Mouse (Mus musculus) CD4-positive helper T cell, adult 2 months (primary cell): Measurements from ENCODE around the gene Pcdh7.

Experiments used
- DNase-seq: peaks from one replicate; pipeline ENCODE4 v3.0.0-alpha.2; 2012; ENCODE audit warnings: low read depth, missing footprints, low spot score

Pcdh7 gene

DNA sequence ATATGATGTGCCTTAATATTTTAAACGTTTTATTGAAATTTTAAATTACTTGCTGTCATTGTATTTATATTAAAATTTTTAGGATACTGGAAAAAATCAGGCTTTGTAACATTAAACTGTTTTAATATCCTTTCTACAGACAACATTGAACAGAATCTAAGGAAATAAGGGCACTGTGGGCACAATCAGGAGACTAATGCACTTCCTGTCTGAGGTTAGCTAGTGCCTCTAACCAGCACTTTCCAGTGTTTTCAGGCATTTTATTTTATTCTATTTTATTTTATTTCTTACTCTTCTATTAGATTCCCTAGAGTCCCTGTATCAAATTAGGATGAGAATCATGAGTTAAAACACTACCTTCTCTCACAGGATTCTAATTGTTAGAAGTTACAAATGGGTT is 28.1 kb downstream of the Pcdh7 start:
- DNase-seq = no peak

DNA sequence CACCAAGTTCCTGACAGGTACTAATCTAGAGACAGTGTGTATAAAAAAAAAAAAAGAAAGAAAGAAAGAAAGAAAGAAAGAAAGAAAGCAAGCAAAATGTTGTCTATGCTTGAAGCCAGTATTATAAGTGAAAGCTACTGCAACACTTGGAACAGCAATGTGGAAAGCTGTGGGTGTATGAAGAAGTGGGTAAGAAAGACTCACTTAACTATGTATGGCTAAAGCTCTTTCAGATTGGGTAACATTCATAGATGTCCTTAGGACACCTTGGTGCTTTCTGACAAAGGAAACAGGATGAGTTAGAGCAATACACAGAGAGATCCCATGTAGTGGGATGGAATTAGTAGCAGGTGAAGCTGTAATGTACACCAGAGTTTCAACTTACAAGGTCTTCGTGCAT is 32.6 kb downstream of the Pcdh7 start:
- no peak for DNase-seq

DNA sequence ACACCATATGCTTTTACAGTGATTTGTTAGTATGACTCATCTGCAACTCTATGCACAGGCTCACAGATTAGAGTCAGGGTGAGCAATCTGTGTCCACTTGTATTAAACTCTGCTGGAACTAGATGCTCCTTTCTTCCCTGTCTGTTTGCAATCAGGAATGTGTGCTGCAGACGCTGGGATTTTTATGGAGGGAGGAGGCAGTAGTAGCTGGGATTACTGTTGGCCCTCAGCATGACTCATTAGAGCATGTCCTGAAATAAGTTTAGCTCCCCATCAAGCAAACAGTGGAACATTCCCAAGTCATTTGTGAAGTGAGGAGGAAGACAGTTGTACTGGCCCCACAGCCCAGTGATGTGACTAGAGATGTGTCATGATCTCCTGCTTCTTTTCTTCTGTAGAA is 38.0 kb downstream of the Pcdh7 start:
- DNase-seq = no peak

DNA sequence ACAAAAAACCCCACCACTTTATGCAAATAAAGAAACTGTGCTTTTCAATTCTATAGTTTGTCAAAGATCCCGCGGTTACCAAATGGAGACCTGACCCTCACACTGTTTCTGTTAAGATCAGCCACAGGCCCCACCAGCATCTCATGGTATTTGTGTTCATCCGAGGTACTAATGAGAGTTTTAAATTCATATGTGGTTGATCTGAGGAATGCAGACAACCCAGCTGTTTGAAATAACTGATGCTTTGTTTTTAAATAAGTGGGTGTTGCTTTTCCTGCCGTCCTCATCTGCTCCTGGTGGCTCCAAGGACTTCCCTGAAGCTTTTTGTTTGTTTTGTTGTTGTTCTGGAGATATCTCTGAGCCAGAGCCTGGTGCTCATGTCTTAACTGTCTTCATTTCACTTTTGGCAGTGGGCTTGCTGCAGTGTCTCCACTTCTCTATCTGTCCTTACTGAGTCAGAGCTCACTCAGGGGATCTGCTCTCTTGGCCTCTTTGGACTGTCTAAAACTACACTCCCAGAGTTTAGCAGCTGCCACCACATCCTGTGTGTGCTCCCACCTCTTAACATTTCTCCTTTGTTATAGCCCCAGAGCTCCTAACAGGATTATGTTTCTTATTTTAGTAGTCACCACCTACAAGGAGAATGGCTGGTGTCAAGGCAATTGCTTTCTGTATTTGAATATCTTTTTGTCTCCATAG is 39.1 kb downstream of the Pcdh7 start:
- no peak for DNase-seq

DNA sequence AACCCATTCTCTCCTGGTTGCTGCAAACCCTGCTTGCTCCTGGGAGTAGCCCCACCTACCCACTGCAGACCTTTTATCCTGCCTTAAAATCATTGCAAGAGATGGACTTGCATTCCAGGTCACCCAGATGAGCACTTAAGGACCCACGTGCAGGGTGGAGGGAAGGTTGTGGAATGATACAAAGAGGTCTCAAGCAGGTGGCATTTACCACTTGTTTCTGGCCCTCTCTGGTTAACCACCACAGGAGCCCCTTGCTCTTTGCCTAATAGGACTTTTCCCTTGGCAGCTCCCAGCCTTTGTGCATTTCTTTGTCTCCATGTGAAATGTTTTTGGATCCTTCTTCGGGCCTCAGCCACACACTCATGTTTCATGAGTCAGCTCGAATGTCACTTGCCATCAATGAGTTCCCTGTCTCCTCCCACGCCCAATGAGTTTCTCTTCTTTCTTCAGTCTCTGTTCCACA is 39.7 kb downstream of the Pcdh7 start:
- DNase-seq = no peak

DNA sequence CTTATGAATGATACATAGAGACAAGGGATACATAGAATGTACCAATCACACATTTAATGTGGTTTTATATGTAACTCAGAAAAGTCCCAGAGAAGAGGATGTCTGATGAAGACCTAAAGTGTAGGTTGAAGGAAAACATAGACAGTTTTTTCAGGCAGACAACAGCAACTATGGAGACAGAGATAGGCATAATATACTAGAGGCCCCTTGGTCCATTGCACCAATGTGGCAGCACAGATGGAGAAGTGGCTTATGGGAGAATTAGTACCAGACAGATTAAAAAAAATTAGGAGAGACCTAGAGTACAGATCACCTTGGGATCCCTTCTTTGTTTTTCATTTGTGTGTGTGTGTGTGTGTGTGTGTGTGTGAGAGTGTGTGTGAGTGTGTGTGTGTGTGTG is 41.2 kb downstream of the Pcdh7 start:
- no peak for DNase-seq

DNA sequence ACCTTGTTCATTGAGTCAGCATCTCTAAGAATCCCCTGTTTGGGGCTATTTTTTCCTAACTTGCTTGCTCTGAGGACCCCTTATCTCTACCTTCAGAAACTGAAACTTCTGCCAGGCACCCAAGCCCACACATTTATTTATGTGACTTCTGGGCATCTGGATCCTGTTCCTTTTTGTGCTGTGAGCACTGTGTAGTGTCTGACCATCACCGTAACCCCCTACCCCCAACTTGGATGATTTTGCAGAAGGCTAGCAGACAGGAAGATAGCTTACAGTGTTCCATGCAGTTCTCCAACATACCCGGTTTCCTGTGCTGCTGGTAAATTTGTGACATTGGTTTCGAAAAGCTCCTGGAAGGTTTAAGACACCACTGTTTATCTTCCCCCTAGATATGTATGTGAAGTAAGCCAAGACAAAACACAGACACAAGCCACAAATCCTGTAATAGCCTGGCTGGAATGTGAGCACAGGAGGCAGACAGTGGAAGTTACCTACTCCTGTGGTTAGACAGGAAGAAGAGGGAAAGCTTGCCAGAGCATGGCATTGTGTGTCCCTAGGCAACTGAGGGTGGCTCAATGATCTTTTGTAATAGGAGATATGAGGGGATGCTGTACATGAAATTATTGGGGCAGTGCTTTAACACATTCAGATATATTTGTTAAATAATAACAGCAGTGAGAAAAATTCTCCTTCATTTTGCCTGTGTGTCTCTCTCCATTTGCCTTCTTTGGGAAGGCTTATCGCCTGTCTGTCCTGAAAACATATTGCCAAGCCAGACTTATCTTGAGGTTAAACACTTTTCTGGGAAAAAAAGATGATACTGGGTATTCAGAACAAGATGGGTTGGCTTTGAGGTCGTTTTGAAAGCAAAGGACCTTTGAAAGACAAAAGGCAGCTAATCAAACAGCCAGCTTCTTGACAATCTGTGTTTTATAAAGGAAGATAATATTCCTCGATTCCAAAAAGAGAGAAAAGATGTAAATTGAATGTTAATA is 42.6 kb downstream of the Pcdh7 start:
- DNase-seq = no peak

DNA sequence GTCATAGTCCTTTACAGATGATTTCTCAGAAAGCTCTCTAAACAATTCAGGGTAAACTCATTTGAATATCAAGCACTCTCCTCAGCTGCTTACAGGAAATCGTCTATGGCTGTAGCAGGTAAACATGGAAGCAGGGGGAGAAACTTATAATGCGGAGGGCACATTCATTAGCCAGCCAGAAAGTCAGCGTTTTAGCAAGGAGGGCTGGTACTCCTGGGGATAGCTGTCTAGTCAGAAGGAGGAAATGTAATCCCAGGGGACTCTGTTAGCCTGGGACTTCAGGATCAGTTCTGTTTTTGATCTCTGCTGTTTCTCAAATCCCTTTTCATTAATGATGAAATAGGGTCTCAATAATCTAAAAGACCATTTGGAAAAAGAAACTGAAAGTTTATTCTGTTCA is 47.6 kb downstream of the Pcdh7 start:
- no peak for DNase-seq

DNA sequence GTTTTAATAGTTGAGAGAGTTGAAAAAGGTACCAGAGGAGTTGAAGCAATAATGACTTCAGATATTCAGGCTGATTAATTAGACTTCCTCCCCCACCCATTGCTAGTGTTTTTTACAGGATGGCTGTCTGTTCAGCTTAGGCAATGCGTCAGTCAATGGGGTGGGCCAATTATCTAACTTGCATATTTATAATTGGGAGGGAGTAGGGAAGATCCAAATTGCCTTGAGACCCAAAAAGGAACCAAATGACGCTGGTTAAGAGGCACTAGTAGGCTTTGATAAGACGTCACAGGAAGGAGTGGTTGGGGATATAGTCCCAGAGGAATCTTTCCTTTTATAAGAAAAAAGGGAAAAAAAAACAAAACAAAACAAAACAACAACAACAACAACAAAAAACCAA is 49.6 kb downstream of the Pcdh7 start:
- no peak for DNase-seq

DNA sequence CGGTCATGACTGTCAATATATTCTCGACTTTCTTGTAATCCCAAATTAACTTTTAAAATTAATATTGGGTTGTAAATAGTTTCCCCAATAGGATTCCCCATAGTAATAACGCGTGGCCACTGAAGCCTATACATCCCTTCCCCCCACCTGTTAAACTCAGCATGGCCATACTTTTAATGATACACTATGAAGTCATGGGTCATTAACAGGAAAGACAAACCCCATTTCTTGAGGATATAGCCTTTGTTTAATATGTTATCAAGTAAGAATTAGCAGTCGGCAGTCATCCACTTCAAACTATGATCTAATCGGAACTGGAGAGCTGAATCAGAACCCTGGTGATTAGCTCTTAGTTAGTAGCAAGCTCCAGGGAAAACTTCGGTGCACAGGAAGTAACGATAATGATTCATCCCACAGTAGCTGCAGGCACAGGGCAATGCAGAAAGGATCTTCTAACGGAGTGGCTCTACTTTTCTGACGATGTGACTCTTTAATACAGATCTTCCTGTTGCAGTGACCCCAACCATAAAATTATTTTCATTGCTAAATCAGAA is 50.8 kb downstream of the Pcdh7 start:
- DNase-seq = no peak

DNA sequence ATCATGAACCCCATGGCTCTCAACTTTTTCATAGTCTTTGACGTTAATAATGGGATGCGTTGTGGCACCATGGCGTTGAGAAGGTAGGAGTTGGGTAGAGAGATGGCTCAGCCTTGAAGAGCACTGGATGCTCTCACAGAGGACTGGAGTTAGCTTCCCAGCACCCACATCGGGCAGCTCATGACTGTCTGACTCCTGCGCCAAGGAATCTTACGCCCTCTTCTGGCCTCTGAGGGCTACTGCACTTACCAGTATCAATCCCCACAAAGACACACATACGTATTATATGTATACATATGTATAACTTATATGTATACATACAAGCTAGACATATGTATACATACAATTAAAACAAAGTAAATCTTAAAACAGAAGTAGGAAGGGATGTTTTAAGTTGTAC is 51.9 kb downstream of the Pcdh7 start:
- DNase-seq = no peak

DNA sequence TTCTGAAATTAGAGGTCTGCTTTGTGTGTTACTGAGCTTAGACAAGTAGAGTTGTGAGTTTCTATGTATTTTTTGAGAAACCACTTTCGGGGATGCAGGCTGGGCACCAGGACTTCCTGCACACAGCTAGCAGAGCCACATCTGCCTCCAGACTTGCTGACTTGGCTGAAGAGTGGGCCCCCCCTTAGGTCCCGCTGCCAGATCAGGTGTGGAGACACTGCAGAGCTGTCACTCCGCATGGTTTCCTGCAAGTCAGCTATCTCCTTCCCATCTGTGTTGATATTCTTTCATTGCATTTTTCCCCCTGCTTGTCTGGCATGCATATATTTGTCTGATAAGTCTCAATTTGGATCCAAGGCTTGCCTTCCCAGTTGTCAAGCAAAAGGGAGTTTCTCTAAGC is 52.6 kb downstream of the Pcdh7 start:
- no peak for DNase-seq

DNA sequence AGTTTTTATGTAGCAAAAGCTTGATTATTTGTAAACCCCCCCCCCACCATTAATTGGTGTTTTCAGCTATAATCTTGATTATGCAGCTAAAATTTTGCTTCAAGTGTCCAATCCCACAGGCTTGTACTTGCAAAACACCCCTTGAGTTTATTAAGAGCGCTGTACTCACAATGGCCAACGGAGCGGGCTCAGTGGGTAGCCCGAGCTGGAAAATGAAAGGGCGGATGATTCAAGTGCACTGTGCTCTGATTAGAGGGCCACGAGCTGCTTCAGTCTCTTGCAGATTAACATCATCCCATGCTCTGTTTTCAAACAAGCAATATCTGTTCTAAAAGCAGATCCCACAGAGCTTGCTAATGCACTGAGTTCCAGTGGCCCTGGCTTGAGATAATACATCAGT is 53.4 kb downstream of the Pcdh7 start:
- no peak for DNase-seq

DNA sequence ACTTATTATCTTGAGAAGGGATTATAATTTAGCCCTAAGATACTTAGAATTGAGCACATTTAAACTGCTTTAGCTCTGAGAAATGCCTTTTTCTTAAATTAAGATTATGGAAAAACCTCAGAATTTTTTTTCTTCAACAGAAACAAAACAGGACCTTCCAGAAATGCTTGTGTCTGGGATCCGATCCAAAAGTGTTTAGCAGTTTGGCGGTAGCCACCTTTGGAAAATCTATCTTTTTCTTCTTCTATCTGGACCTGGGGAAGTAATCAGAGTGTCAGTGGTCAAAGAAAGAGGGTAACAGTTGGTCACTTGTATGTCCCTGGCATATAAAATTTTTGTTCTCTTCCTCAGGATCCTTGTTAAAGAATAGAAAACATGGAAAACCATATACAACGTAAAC is 54.9 kb downstream of the Pcdh7 start:
- no peak for DNase-seq

DNA sequence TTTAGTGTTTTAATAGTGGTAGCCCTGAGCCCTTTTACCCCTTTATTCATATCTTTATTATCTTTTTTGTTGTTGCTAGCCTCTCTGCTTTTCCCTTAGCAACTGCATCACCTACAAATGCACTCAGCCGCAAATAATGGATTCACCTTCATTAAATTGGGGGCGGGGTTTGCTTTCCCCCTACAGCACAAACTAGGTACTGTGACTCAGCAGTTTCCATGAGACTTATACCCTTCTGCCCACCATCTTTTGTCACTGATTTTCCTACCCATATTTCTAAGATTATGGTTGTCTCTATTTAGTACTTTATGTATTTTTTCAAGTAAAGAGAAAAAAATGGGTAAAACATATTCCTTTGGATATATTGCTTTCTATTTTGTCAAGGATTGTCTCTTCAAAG is 56.7 kb downstream of the Pcdh7 start:
- DNase-seq = no peak

DNA sequence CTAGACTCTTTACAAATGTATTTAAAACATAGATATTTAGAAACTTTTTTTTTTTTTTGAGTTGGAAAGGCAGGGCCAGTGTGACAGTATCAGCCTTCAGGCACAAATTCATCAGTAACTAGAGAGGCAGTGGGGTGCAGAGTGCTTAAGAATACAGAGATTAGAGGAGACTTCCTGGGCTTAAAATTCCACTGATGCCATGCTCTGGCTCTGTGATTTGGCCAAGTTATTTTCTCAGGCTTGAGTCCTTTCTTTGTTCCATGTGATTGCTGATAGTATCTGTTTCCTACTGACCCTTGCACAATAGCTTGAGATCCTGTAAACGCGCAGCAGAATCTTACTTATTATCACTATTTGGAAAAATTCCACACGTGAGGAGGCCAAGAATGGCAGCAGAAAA is 60.3 kb downstream of the Pcdh7 start:
- no peak for DNase-seq

DNA sequence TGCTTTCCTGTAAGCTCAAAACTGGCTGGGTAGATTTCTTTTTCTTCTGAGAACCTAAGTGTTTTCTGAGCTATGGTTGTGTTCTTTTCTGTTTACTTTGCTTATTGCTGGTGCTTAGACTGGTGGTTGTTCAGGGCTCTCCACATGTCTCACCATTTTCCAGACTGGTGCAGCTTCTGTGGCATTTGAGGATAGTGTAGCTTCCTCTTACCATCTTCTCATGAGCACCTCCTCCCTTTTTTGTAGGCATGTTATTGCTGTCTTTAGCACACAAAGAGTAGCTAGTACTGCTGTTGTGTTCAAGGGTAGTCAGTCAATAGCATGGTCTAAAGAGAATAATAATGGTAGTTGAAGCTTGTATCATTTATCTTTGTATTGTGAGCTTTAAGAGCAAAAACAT is 62.2 kb downstream of the Pcdh7 start:
- no peak for DNase-seq

DNA sequence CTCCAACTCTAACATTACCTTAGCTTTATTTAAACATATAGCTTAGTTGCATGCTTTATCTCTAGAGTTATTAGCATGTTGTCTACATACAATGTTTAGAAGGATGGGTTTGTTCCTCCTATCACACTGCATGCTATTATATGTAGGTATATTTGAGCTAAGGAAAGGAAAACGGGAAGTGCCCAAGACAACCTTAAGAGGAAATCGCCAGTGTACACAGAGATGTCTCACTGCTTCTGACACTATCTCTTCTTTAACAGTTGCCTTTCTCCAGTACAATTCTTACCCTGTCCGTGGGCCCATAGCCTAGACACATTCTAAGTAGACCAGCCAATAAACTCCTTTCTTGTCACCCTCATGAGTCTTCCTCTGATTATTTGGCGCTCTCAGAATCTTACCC is 62.8 kb downstream of the Pcdh7 start:
- no peak for DNase-seq

DNA sequence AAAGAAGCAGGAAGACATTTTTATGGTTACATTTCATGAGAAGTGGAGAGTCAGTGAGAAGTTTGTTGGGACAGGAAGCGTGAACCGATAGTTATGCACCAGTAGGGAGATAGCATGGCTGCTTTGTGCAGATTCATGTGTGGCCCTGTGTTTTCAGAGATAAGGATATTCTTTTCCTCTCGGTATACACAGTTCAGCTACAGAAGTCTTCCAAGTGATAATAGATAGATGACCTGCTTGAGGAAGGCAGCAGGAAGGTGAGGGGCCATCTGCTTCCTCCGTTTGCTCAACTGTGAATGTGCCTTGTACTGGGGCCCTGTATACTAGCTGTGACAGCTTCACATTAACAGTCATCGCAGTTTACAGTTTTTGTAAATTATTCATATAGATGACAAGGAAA is 64.2 kb downstream of the Pcdh7 start:
- DNase-seq = no peak

DNA sequence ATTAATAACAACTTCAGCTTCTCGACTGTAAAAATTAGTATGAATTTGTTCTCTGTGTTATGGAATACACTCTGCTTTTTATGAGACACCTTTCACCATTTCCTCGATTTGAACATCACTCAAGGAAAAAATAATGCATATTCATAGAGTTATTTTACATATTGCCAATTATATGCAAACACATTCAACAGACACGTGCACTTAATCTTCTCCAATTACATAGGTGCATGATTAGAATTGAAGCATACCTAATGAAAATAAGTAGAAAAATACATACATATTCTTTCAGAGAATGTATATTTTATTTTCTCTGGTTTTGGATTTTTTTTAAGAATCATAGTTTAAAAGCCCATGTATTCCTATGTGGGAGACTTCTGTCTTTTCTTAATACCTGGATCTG is 64.8 kb downstream of the Pcdh7 start:
- DNase-seq = no peak

DNA sequence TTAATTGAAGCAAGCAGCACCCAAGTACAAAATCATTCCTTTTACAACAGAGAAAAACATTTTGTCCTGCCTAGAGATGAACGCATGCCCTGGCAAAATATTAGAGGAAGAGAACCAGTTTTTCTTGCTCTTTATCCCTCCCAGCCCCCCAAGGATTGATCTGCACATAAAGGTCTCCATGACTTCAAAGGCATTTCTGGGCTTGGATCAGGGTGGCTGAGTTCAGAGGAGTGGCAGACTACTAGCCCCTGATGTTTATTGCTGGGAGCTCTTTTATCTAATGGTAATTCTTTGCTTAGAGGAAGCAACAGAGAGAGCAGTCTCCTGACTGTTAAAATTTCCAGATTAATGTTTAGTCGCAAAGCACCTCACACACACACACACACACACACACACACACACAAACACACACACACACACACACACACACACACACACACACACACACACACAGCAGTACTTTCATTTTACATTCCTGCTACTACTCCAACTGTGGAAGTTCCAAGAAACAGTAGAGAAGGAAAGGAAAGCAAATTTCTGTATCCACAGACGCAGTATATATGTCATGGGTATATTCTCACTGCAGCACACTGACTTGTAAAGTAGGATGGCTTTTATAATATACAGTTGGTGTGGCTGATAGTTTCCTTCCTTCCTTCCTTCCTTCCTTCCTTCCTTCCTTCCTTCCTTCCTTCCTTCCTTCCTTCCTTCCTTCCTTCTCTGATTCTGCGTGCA is 71.2 kb downstream of the Pcdh7 start:
- DNase-seq = no peak

DNA sequence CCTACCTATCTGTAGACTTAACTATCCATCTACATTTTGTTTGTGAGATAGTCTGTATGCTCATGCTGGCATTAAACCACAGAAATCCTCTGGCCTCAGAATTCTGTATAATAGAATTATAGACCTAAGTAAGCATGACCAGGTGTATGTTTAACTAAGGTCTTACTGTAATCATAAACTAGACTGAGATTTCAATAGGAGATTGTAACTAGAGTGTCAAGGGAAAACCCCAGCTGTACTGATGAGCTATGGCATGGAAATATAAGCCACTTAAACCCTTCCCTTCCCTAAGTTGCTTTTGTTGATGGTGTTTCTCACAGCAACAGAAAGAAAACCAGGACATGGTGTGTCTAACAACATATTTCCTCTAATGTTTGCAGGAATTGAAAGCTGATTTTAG is 78.6 kb downstream of the Pcdh7 start:
- no peak for DNase-seq
